Mouse (Mus musculus): ENCODE measurements around the gene Pabpn1l.
"Not testable (repeated sequence)": the region's sequence is repeated elsewhere in the genome, so short reads cannot be mapped to it uniquely, and the experiment has no call there.

Pabpn1l gene

DNA sequence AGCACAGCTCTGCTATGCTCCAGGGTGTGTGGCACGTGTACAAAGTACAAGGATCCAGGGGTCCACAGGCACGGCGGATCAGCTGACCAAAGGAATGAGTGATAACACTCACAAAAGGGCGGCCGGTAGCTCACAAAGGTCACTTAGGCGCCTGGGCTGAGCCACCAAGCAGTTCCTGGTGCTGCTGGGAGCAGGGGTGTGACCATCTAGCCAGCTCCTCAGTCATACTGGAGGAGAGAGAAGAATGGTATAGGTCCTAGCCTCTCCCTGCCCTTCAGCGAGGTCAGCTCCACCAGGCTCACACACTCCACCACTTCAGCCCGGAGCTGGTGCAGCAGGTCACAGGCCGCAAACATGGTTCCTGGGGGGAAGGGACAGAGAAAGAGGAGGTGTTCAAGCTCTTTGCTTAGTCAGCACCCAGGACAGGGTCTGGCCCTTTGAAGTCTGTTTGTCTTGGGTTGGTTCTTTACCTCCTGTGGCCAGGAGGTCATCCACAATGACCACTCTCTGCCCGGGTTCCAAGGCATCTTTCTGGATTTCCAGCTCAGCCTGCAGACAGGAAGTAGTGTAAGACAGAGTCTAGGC lies 47.8 kb downstream of the Pabpn1l start:
- no peak for DNase-seq

DNA sequence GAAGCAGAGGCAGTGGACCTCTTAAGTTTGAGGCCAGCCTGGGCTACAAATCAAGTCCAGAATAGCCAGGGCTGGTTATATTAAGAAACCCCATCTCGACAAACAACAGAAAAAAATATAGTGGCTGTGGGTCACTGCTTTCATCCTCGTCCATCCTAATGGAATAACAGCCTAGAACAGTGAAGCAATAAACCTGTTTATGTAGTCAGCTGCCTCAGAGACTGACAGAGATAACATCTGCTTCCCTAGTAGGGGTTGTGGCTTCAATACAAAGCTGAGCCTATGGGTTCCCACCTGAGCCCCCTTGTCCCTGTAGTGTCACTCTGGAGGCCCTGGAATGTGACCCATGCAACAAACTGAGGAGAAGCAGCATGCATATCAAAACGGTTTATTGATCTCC lies 48.3 kb downstream of the Pabpn1l start:
- DNase-seq = no peak

- no peak for DNase-seq
Observed at GRCm38 (mm10) chr8:122573577-122573976, 49.0 kb downstream of the Pabpn1l start.

DNA sequence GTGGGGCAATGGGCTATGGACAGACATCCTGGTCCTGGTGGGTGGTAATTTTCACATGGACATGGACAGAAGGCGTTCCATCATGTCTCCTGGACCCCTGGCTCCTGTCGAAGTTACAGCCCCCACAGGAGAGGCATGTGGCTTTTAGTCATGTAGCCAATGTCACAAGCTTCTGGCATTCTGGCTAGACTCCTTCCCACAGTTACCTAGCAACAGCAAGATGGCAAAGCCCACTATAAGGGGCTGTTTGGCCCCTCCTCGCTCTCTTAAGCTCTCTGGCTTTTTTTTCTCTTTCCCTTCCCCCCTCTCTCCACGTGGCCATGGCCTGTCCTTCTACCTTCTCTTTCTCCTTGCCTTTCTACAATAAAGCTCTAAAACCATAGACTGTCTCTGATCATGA lies 49.4 kb downstream of the Pabpn1l start:
- not testable (repeated sequence) for DNase-seq

DNA sequence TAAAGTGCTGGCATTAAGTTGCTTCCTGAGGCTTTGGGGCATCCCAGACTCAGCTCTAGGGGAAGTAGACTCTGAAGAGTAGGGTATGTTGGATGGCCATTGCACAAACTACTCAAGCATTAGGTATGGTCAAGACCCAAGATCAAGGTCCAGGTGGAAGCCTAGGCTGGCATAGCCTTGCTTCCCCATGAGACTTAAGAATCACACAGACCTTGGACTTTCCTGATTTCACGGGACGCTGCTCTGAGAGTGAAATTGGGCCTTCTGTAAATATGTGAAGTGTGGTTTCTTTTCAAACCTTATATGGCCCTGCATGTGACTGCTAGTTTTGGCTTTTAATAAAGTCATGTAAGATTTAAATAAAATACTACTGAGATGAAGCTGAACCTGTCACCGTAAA lies 49.8 kb downstream of the Pabpn1l start:
- DNase-seq = no peak

- DNase-seq = no peak
Observed at GRCm38 (mm10) chr8:122571750-122572267, 50.7 kb downstream of the Pabpn1l start.

- DNase-seq = peak; percentile 80
Observed at GRCm38 (mm10) chr8:122571153-122571552, 51.4 kb downstream of the Pabpn1l start.

- DNase-seq = no peak
Observed at GRCm38 (mm10) chr8:122569996-122570395, 52.5 kb downstream of the Pabpn1l start.
